Mouse (Mus musculus) lung, embryonic 15.5 days (tissue): ENCODE measurements around the gene Zfp617. TPM values are rescaled to one million over a fixed set of nuclear protein-coding genes. Genes with fewer than 3 reads are reported as not detected.
"Not testable (repeated sequence)": the region's sequence is repeated elsewhere in the genome, so short reads cannot be mapped to it uniquely, and the experiment has no call there.

Experiments used
- ATAC-seq: fragments of 200-750 bp; cut with Nextera tagmentation; 2 replicates; pipeline ENCODE4 v1.8.0; 2017; ENCODE audit warnings: moderate number of reproducible peaks, borderline replicate concordance; ENCODE audit not compliant: low FRiP score, low TSS enrichment; ENCODE audit errors: extremely low read depth
- H3K27ac ChIP-seq: fragments of 300-500 bp; sonication (generic); 2 replicates; pipeline ENCODE4 v1.5.1; 2015; ENCODE audit warnings: moderate library complexity, mild to moderate bottlenecking, inconsistent platforms
- H3K27me3 ChIP-seq: fragments of 300-500 bp; sonication (generic); 2 replicates; pipeline ENCODE4 v1.6.1; 2015; ENCODE audit warnings: inconsistent platforms
- H3K36me3 ChIP-seq: fragments of 300-500 bp; sonication (generic); 2 replicates; pipeline ENCODE4 v1.6.1; 2015; ENCODE audit warnings: inconsistent platforms
- H3K4me1 ChIP-seq: fragments of 300-500 bp; sonication (generic); 2 replicates; pipeline ENCODE4 v1.6.1; 2015; ENCODE audit warnings: inconsistent platforms
- H3K4me2 ChIP-seq: fragments of 300-500 bp; sonication (generic); 2 replicates; pipeline ENCODE4 v1.6.1; 2015; ENCODE audit warnings: inconsistent platforms, mild to moderate bottlenecking, moderate library complexity
- H3K4me3 ChIP-seq: fragments of 300-500 bp; sonication (generic); 2 replicates; pipeline ENCODE4 v1.5.1; 2015; ENCODE audit warnings: mild to moderate bottlenecking, inconsistent platforms
- H3K9ac ChIP-seq: fragments of 300-500 bp; sonication (generic); 2 replicates; pipeline ENCODE4 v1.6.1; 2015; ENCODE audit warnings: inconsistent platforms
- H3K9me3 ChIP-seq: fragments of 300-500 bp; sonication (generic); 2 replicates; pipeline ENCODE4 v1.6.1; 2016; ENCODE audit warnings: inconsistent platforms
- WGBS: fragments of 180-500 bp; shearing (Covaris S2); methylation state at CpG from one replicate; pipeline ENCODE4 v1.1.7; 2015; 5-methylcytosine and 5-hydroxymethylcytosine counted together
- polyA plus RNA-seq: library from polyadenylated mRNA; unstranded; fragments of >200 nt; fragmentation: Nextera tagmentation; extraction: Ambion mirVana; gene quantifications from 2 replicates; pipeline ENCODE4 v1.2.1, GENCODE M21; 2015

Gene Zfp617
- polyA plus RNA-seq, 1 experiment from 2014 or later = 23.4 TPM

DNA sequence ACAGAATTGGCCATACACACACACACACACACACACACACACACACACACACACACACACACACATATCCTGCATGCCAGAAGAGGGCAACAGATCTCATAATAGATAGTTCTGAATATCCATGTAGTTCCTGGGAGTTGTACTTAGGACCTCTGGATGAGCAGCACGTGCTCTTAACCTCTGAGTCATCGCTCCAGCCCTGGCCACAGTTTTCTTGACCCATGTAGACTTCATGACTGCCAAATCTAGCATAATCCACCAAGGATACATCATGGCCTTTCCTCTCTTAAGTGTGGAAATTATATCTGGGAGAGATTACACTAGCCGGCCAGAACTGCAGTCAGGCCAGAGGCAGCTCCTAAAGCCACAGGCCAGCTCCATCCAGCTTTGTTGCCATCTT is 18.1 kb downstream of the Zfp617 start:
- peaks cover 29% of the 10 kb centered on the region for H3K36me3 ChIP-seq
- no peak overlapping the region for H3K9ac ChIP-seq
- WGBS = 93% methylated on average over 3 of the region's 3 CpGs
- H3K4me1 ChIP-seq = peaks cover 8% of the 10 kb centered on the region
- no peak overlapping the region for H3K4me2 ChIP-seq
- ATAC-seq = no peak
- no peaks in the 10 kb centered on the region for H3K9me3 ChIP-seq
- H3K27ac ChIP-seq = no peak overlapping the region
- no peaks in the 10 kb centered on the region for H3K27me3 ChIP-seq
- no peak overlapping the region for H3K4me3 ChIP-seq

- Histone ChIP-seq H3K27me3 (no peaks in the 10 kb centered on the region), H3K27ac (no peak overlapping the region), H3K4me1 (peaks cover 8% of the 10 kb centered on the region), H3K36me3 (peaks cover 33% of the 10 kb centered on the region), H3K4me3 (no peak overlapping the region), H3K4me2 (no peak overlapping the region), H3K9ac (no peak overlapping the region), H3K9me3 (no peaks in the 10 kb centered on the region)
- ATAC-seq = no peak
Measured at GRCm38 (mm10) chr8:71927779-71928178, 19.3 kb downstream of the Zfp617 start.

- not testable (repeated sequence) for ATAC-seq, H3K4me3 ChIP-seq, H3K36me3 ChIP-seq, H3K27ac ChIP-seq, H3K4me2 ChIP-seq, H3K4me1 ChIP-seq, H3K27me3 ChIP-seq, H3K9me3 ChIP-seq, H3K9ac ChIP-seq
- WGBS = 76% methylated on average over 2 of the region's 2 CpGs
Measured at GRCm38 (mm10) chr8:71938037-71938436, 29.6 kb downstream of the Zfp617 start.

GRCm38 (mm10) chr8:71940293-71941208 is 32.1 kb downstream of the Zfp617 start:
- H3K9me3 ChIP-seq = no peaks in the 10 kb centered on the region
- no peak overlapping the region for H3K4me2 ChIP-seq
- H3K4me3 ChIP-seq = no peak overlapping the region
- no peaks in the 10 kb centered on the region for H3K36me3 ChIP-seq
- no peak for ATAC-seq
- no peak overlapping the region for H3K9ac ChIP-seq
- no peak overlapping the region for H3K27ac ChIP-seq
- no peaks in the 10 kb centered on the region for H3K4me1 ChIP-seq
- whole genome bisulfite sequencing = 68% methylated on average over 2 of the region's 2 CpGs
- no peaks in the 10 kb centered on the region for H3K27me3 ChIP-seq

DNA sequence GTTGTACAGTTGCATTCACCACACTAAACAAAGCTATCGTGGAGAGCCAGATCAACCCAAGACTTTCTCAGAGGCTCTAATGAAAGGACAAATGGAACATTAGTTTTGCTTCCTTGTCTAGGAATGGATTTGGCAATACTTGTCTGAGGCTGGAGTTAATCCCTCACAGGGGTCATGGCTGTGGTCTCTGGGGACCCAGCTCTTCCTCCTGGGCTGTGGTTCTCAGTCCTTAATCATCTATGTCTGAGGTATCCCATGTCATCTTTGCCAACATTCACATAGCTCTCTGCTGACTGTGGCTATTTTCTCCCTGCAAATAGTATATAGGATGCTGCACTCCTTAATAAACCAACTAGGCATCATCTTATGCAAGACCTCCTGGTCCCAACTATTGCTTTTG is 33.3 kb downstream of the Zfp617 start:
- WGBS = 84% methylated on average over 1 of the region's 1 CpGs
- no peaks in the 10 kb centered on the region for H3K27me3 ChIP-seq
- no peak overlapping the region for H3K4me2 ChIP-seq
- no peak overlapping the region for H3K9ac ChIP-seq
- no peak overlapping the region for H3K4me3 ChIP-seq
- ATAC-seq = no peak
- H3K36me3 ChIP-seq = no peaks in the 10 kb centered on the region
- no peaks in the 10 kb centered on the region for H3K4me1 ChIP-seq
- H3K27ac ChIP-seq = no peak overlapping the region
- no peaks in the 10 kb centered on the region for H3K9me3 ChIP-seq

DNA sequence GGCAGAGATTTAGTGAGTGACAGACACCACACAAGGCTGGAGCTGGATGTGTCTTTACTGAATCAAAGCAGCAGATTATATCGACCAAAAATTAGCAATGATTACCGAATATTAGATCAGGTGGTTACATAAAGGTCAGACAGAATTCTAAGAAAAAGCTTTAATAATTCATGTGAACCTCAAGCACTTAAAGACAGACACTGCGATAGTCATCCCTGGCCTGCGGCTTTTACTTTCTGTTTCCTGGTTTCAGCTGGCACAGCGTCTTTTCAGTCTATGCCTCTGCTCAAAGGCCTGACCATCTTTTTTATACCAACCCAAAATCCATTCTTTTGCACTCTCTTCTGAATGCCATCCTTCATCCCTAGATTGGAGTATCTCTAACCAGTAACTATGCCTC is 40.2 kb downstream of the Zfp617 start:
- peaks cover 14% of the 10 kb centered on the region; the same call in 1 of the 2 replicates for H3K4me1 ChIP-seq
- no peak overlapping the region for H3K27ac ChIP-seq
- H3K36me3 ChIP-seq = no peaks in the 10 kb centered on the region
- H3K9ac ChIP-seq = no peak overlapping the region
- WGBS = 82% methylated on average over 5 of the region's 5 CpGs
- H3K4me2 ChIP-seq = no peak overlapping the region
- H3K27me3 ChIP-seq = no peaks in the 10 kb centered on the region
- no peaks in the 10 kb centered on the region for H3K9me3 ChIP-seq
- H3K4me3 ChIP-seq = no peak overlapping the region
- no peak for ATAC-seq

DNA sequence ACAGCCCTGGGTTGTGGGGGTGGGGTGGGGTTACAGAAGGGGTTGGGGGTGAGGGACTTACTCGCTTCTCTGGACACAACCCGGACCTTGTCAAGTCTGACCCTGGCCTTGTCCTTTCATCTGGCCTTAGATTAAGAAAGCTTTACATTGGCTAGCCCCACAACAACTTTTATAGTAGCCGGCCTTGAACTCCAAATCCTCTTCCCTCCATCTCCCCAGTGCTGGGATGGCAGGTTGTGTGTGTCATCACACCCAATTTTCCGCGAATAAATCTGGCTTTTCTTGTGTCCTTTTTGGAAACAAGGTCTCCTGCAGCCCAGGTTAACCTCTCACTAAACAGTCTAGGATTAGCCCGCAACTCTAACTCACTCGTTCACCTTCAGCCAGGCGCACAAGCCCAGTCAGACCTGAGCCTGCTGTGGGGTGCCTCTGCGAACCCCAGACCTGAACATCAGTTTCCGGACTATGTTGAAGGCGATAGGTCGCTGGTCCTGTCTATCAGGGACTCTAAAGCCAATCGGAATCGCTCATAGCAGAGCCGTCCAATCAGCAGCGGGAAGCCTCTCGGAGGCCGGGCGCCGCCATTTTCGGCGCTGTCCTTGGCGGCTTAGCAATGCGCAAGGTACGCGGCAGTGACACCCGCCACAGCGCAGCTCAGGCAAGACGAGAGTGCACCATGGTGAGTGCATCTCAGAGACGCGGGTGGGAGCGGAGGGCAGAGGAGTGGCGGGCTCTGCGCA is 42.2 kb downstream of the Zfp617 start, which contains the start of gene Zfp961:
Gene Zfp961 (plus strand): TSS at position 557 of the 740 bp plus-strand sequence.
- 3% methylated on average over 34 of the region's 34 CpGs for WGBS
- Histone ChIP-seq H3K36me3 (peaks cover 14% of the 10 kb centered on the region; the same call in 1 of the 2 replicates), H3K9me3 (0 out of 2 replicates have a peak, but pooled peaks cover 8% of the 10 kb centered on the region), H3K9ac (peak within 1 kb of the TSS; percentile 69), H3K27me3 (no peaks in the 10 kb centered on the region), H3K4me3 (peak within 1 kb of the TSS; percentile 84), H3K4me1 (peaks cover 14% of the 10 kb centered on the region; the same call in 1 of the 2 replicates), H3K27ac (peak within 1 kb of the TSS; percentile 89), H3K4me2 (peak within 1 kb of the TSS; percentile 65)
- ATAC-seq = peak; percentile 100

GRCm38 (mm10) chr8:71951436-71952161 is 43.2 kb downstream of the Zfp617 start:
- H3K9me3 ChIP-seq = 0 out of 2 replicates have a peak, but pooled peaks cover 8% of the 10 kb centered on the region
- no peak for ATAC-seq
- peak overlapping the region; percentile 65 for H3K4me2 ChIP-seq
- H3K27ac ChIP-seq = peak overlapping the region; percentile 31; the same call in 1 of the 2 replicates
- no peaks in the 10 kb centered on the region for H3K27me3 ChIP-seq
- peaks cover 14% of the 10 kb centered on the region; the same call in 1 of the 2 replicates for H3K4me1 ChIP-seq
- H3K36me3 ChIP-seq = peaks cover 14% of the 10 kb centered on the region; the same call in 1 of the 2 replicates
- peak overlapping the region; percentile 84 for H3K4me3 ChIP-seq
- 26% methylated on average over 14 of the region's 14 CpGs for WGBS
- H3K9ac ChIP-seq = peak overlapping the region; percentile 69

- Histone ChIP-seq H3K36me3 (peaks cover 14% of the 10 kb centered on the region; the same call in 1 of the 2 replicates), H3K9me3 (0 out of 2 replicates have a peak, but pooled peaks cover 8% of the 10 kb centered on the region), H3K4me1 (peaks cover 14% of the 10 kb centered on the region; the same call in 1 of the 2 replicates), H3K4me2 (no peak overlapping the region), H3K27me3 (no peaks in the 10 kb centered on the region), H3K27ac (no peak overlapping the region), H3K9ac (no peak overlapping the region), H3K4me3 (no peak overlapping the region)
- no peak for ATAC-seq
- 83% methylated on average over 1 of the region's 1 CpGs for WGBS
Measured at GRCm38 (mm10) chr8:71952489-71952888, 44.1 kb downstream of the Zfp617 start.

- H3K9me3 ChIP-seq, ATAC-seq, H3K27ac ChIP-seq, H3K9ac ChIP-seq, H3K27me3 ChIP-seq, H3K4me3 ChIP-seq, H3K4me2 ChIP-seq: not testable (repeated sequence)
- peaks cover 14% of the 10 kb centered on the region; the same call in 1 of the 2 replicates for H3K36me3 ChIP-seq
- 92% methylated on average over 16 of the region's 16 CpGs for WGBS
- peaks cover 14% of the 10 kb centered on the region; the same call in 1 of the 2 replicates for H3K4me1 ChIP-seq
Measured at GRCm38 (mm10) chr8:71952961-71953700, 44.7 kb downstream of the Zfp617 start.

DNA sequence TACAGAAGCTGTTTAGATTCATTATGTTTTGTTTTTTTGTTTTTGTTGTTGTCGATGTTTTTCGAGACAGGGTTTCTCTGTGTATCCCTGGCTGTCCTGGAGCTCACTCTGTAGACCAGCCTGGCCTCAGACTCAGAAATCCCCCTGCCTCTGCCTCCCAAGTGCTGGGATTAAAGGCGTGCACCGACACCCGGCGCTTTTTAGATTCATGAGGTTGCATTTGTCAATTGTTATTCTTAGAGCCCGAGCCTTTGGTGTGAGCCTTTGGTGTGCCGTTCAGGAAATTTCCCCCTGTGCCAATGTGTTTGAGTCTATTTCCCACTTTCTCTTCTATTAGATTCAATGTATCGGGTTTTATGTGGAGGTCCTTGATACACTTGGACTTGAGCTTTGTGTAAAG is 46.2 kb downstream of the Zfp617 start:
- H3K27ac ChIP-seq = no peak overlapping the region
- 98% methylated on average over 9 of the region's 9 CpGs for WGBS
- no peaks in the 10 kb centered on the region for H3K27me3 ChIP-seq
- no peak overlapping the region for H3K4me3 ChIP-seq
- no peak overlapping the region for H3K9ac ChIP-seq
- ATAC-seq = no peak
- H3K36me3 ChIP-seq = peaks cover 14% of the 10 kb centered on the region; the same call in 1 of the 2 replicates
- 0 out of 2 replicates have a peak, but pooled peaks cover 8% of the 10 kb centered on the region for H3K9me3 ChIP-seq
- peaks cover 14% of the 10 kb centered on the region; the same call in 1 of the 2 replicates for H3K4me1 ChIP-seq
- H3K4me2 ChIP-seq = no peak overlapping the region
